Mouse (Mus musculus): Measurements from ENCODE around the gene Fsd1. TPM values are rescaled to one million over a fixed set of nuclear protein-coding genes. Genes with fewer than 3 reads are reported as not detected.

The Fsd1 gene
- polyA plus RNA-seq, 1 experiment: 0.36 TPM

- TF ChIP-seq CTCF (conservative IDR thresholded peaks at IDR 0.05; ENCODE audit: insufficient read depth, insufficient read length, low read depth, low read length) (no peak), POLR2A (IDR thresholded peaks at IDR 0.05; ENCODE audit: low read depth, low read length) (no peak)
- WGBS: 75% methylated on average over 14 of the region's 14 CpGs
- Histone ChIP-seq H3K4me3 (ENCODE audit: insufficient read depth, low read depth, low read length) (no peak overlapping the region), H3K27me3 (replicated peaks; ENCODE audit: control insufficient read depth, insufficient read depth, low read length) (no peaks in the 10 kb centered on the region), H3K27ac (ENCODE audit: insufficient read depth, low read depth, low read length) (no peak overlapping the region), H3K36me3 (ENCODE audit: control insufficient read depth, insufficient read depth, low read length) (no peaks in the 10 kb centered on the region), H3K4me1 (ENCODE audit: control insufficient read depth, insufficient read depth, low read length) (peaks cover 6% of the 10 kb centered on the region; the same call in 1 of the 2 replicates)
- no peak for DNase-seq
Measured at GRCm38 (mm10) chr17:55963171-55963570, 23.1 kb upstream of the Fsd1 start.

GRCm38 (mm10) chr17:55964496-55964895 is 21.8 kb upstream of the Fsd1 start:
- 86% methylated on average over 10 of the region's 10 CpGs for WGBS
- DNase-seq: no peak
- H3K27ac ChIP-seq (ENCODE audit: insufficient read depth, low read depth, low read length): no peak overlapping the region

GRCm38 (mm10) chr17:55964996-55965395 is 21.3 kb upstream of the Fsd1 start:
- 75% methylated on average over 9 of the region's 9 CpGs for WGBS
- TF ChIP-seq POLR2A (IDR thresholded peaks at IDR 0.05; ENCODE audit: low read depth, low read length) (no peak), CTCF (conservative IDR thresholded peaks at IDR 0.05; ENCODE audit: insufficient read depth, insufficient read length, low read depth, low read length) (no peak)
- H3K27ac ChIP-seq (ENCODE audit: insufficient read depth, low read depth, low read length): no peak overlapping the region
- no peaks in the 10 kb centered on the region for H3K36me3 ChIP-seq (ENCODE audit: control insufficient read depth, insufficient read depth, low read length)
- no peak for DNase-seq
- H3K4me1 ChIP-seq (ENCODE audit: control insufficient read depth, insufficient read depth, low read length): peaks cover 6% of the 10 kb centered on the region; the same call in 1 of the 2 replicates
- H3K27me3 ChIP-seq (replicated peaks; ENCODE audit: control insufficient read depth, insufficient read depth, low read length): no peaks in the 10 kb centered on the region
- no peak overlapping the region for H3K4me3 ChIP-seq (ENCODE audit: insufficient read depth, low read depth, low read length)

More at GRCm38 (mm10) chr17:55964496-55964895, 21.8 kb upstream of the Fsd1 start:
- H3K27me3 ChIP-seq (replicated peaks; ENCODE audit: control insufficient read depth, insufficient read depth, low read length): no peaks in the 10 kb centered on the region
- no peak overlapping the region for H3K4me3 ChIP-seq (ENCODE audit: insufficient read depth, low read depth, low read length)
- no peaks in the 10 kb centered on the region for H3K36me3 ChIP-seq (ENCODE audit: control insufficient read depth, insufficient read depth, low read length)
- TF ChIP-seq CTCF (conservative IDR thresholded peaks at IDR 0.05; ENCODE audit: insufficient read depth, insufficient read length, low read depth, low read length): no peak
- peaks cover 6% of the 10 kb centered on the region; the same call in 1 of the 2 replicates for H3K4me1 ChIP-seq (ENCODE audit: control insufficient read depth, insufficient read depth, low read length)

- WGBS: 87% methylated on average over 4 of the region's 4 CpGs
- Histone ChIP-seq H3K36me3 (ENCODE audit: control insufficient read depth, insufficient read depth, low read length) (no peaks in the 10 kb centered on the region), H3K4me3 (ENCODE audit: insufficient read depth, low read depth, low read length) (no peak overlapping the region), H3K27ac (ENCODE audit: insufficient read depth, low read depth, low read length) (no peak overlapping the region), H3K4me1 (ENCODE audit: control insufficient read depth, insufficient read depth, low read length) (peaks cover 7% of the 10 kb centered on the region; the same call in 1 of the 2 replicates), H3K27me3 (replicated peaks; ENCODE audit: control insufficient read depth, insufficient read depth, low read length) (no peaks in the 10 kb centered on the region)
- TF ChIP-seq POLR2A (IDR thresholded peaks at IDR 0.05; ENCODE audit: low read depth, low read length): no peak
- TF ChIP-seq CTCF (conservative IDR thresholded peaks at IDR 0.05; ENCODE audit: insufficient read depth, insufficient read length, low read depth, low read length): no peak
- no peak for DNase-seq
Measured at GRCm38 (mm10) chr17:55967186-55967585, 19.1 kb upstream of the Fsd1 start.

GRCm38 (mm10) chr17:55968210-55968609 is 18.1 kb upstream of the Fsd1 start:
- Histone ChIP-seq H3K27me3 (replicated peaks; ENCODE audit: control insufficient read depth, insufficient read depth, low read length) (no peaks in the 10 kb centered on the region), H3K36me3 (ENCODE audit: control insufficient read depth, insufficient read depth, low read length) (no peaks in the 10 kb centered on the region), H3K27ac (ENCODE audit: insufficient read depth, low read depth, low read length) (no peak overlapping the region), H3K4me1 (ENCODE audit: control insufficient read depth, insufficient read depth, low read length) (peaks cover 7% of the 10 kb centered on the region; the same call in 1 of the 2 replicates), H3K4me3 (ENCODE audit: insufficient read depth, low read depth, low read length) (no peak overlapping the region)
- peak; percentile 60 for DNase-seq
- TF ChIP-seq CTCF (conservative IDR thresholded peaks at IDR 0.05; ENCODE audit: insufficient read depth, insufficient read length, low read depth, low read length): no peak
- no peak for TF ChIP-seq POLR2A (IDR thresholded peaks at IDR 0.05; ENCODE audit: low read depth, low read length)
- WGBS: 60% methylated on average over 7 of the region's 7 CpGs

- no peak for TF ChIP-seq POLR2A (IDR thresholded peaks at IDR 0.05; ENCODE audit: low read depth, low read length)
- TF ChIP-seq CTCF (conservative IDR thresholded peaks at IDR 0.05; ENCODE audit: insufficient read depth, insufficient read length, low read depth, low read length): no peak
- Histone ChIP-seq H3K27me3 (replicated peaks; ENCODE audit: control insufficient read depth, insufficient read depth, low read length) (no peaks in the 10 kb centered on the region), H3K27ac (ENCODE audit: insufficient read depth, low read depth, low read length) (peak overlapping the region; percentile 37), H3K4me1 (ENCODE audit: control insufficient read depth, insufficient read depth, low read length) (peaks cover 7% of the 10 kb centered on the region; the same call in 1 of the 2 replicates), H3K4me3 (ENCODE audit: insufficient read depth, low read depth, low read length) (peak overlapping the region; percentile 61; the same call in 1 of the 2 replicates), H3K36me3 (ENCODE audit: control insufficient read depth, insufficient read depth, low read length) (no peaks in the 10 kb centered on the region)
- WGBS: 49% methylated on average over 14 of the region's 14 CpGs
- peak; percentile 63 for DNase-seq
Measured at GRCm38 (mm10) chr17:55969560-55969959, 16.7 kb upstream of the Fsd1 start.

- WGBS: 10% methylated on average over 55 of the region's 55 CpGs
- Histone ChIP-seq H3K4me3 (ENCODE audit: insufficient read depth, low read depth, low read length) (peak within 1 kb of the TSS; percentile 61), H3K4me1 (ENCODE audit: control insufficient read depth, insufficient read depth, low read length) (peaks cover 7% of the 10 kb centered on the region; the same call in 1 of the 2 replicates), H3K27me3 (replicated peaks; ENCODE audit: control insufficient read depth, insufficient read depth, low read length) (no peaks in the 10 kb centered on the region), H3K27ac (ENCODE audit: insufficient read depth, low read depth, low read length) (peak within 1 kb of the TSS; percentile 37), H3K36me3 (ENCODE audit: control insufficient read depth, insufficient read depth, low read length) (no peaks in the 10 kb centered on the region)
- DNase-seq: no peak
- TF ChIP-seq CTCF (conservative IDR thresholded peaks at IDR 0.05; ENCODE audit: insufficient read depth, insufficient read length, low read depth, low read length): no peak
- no peak for TF ChIP-seq POLR2A (IDR thresholded peaks at IDR 0.05; ENCODE audit: low read depth, low read length)
Measured at GRCm38 (mm10) chr17:55969966-55970891, 16.1 kb upstream of the Fsd1 start, which contains the start of gene Shd. Gene Shd, plus strand, starts transcription at chr17:55970467.
